In genomic region chr8:104027161-104027821, GRCm38 (mm10) we compare ENCODE assay signal across 8 mouse cellular contexts.
DNase-seq lines count a peak whose midpoint lies in the region; ATAC-seq lines count a peak whose summit lies in the region.
"Had no signal": no experiment of that assay in that cellular context is flagged by ENCODE, and none has a peak within 500 bp of the region (broad histone marks: within the 10 kb centered on the region; RNA-seq: fewer than 3 reads in every experiment).

No protein-coding gene starts in this region.

- no peak overlapping the region for H3K27ac ChIP-seq in neural tube, embryonic 12.5 days
- H3K27ac ChIP-seq: liver, embryonic 15.5 days had no signal

- WGBS in neural tube, embryonic 12.5 days: 70% methylated on average over 11 of the region's 11 CpGs

- peak; percentile 57; the same call in 1 of the 2 replicates for ATAC-seq in neural tube, embryonic 12.5 days (ENCODE audit: low FRiP score, low read depth)

- H3K9ac ChIP-seq in neural tube, embryonic 12.5 days: no peak overlapping the region
- H3K9ac ChIP-seq: liver, embryonic 15.5 days had no signal

- no peaks in the 10 kb centered on the region for H3K4me1 ChIP-seq in neural tube, embryonic 12.5 days
- H3K4me1 ChIP-seq: liver, embryonic 15.5 days had no signal

- no peaks in the 10 kb centered on the region; the same call in 1 of the 2 replicates for H3K36me3 ChIP-seq in neural tube, embryonic 12.5 days
- H3K36me3 ChIP-seq: liver, embryonic 15.5 days had no signal

- no peak overlapping the region for H3K4me2 ChIP-seq in neural tube, embryonic 12.5 days (replicated peaks)
- H3K4me2 ChIP-seq: liver, embryonic 15.5 days had no signal

- H3K4me3 ChIP-seq in neural tube, embryonic 12.5 days: no peak overlapping the region
- H3K4me3 ChIP-seq: liver, embryonic 15.5 days had no signal

- peak; percentile 62 for DNase-seq in kidney, postnatal 10 days
- DNase-seq in kidney, postnatal 14 days: no peak
- peak; percentile 66 for DNase-seq in ZHBTc4 (ENCODE audit: low read depth, low spot score)
- DNase-seq in embryo, embryonic 10.5 days (ENCODE audit: low spot score): peak; percentile 84
- DNase-seq in layer of hippocampus, postnatal 36 days: peak; percentile 12 to 37
- no peak for DNase-seq in spleen, postnatal 14 days (ENCODE audit: low spot score in 2 of 2)

- no peaks in the 10 kb centered on the region for H3K27me3 ChIP-seq in neural tube, embryonic 12.5 days (replicated peaks)
- H3K27me3 ChIP-seq: liver, embryonic 15.5 days had no signal

- H3K9me3 ChIP-seq in neural tube, embryonic 12.5 days: peaks cover 12% of the 10 kb centered on the region; the same call in 1 of the 2 replicates
- H3K9me3 ChIP-seq: liver, embryonic 15.5 days had no signal

Comparison
In these comparisons a context has a peak if more than half of its experiments do, and no peak if none do; other contexts are left out.
1. DNase-seq: peak in kidney, postnatal 10 days (single experiment), ZHBTc4 (single experiment), embryo, embryonic 10.5 days (single experiment) and layer of hippocampus, postnatal 36 days (2 of 2); none in kidney, postnatal 14 days (single experiment) and spleen, postnatal 14 days (0 of 2).